Mouse (Mus musculus): ENCODE data around the gene Kif13a. TPM values are rescaled to one million over a fixed set of nuclear protein-coding genes. Genes with fewer than 3 reads are reported as not detected.

The Kif13a gene
- polyA plus RNA-seq, 1 experiment from 2014 or later = 11.7 TPM

- H3K27me3 ChIP-seq (ENCODE audit: control insufficient read depth, insufficient read depth, low read depth, low read length) = no peaks in the 10 kb centered on the region
- no peak; the same call in none of the 2 replicates for ATAC-seq (ENCODE audit: low read depth)
- H3K4me1 ChIP-seq (replicated peaks; ENCODE audit: control insufficient read depth, insufficient read depth, low read length) = peaks cover 18% of the 10 kb centered on the region
- H3K27ac ChIP-seq (ENCODE audit: low read length) = peak overlapping the region; percentile 100
- H3K4me2 ChIP-seq (ENCODE audit: low read depth, low read length) = peak overlapping the region; percentile 74
- H3K9ac ChIP-seq (ENCODE audit: low read length) = peak overlapping the region; percentile 97
- H3K36me3 ChIP-seq (ENCODE audit: control insufficient read depth, insufficient read depth, low read length) = 0 out of 2 replicates have a peak, but pooled peaks cover 2% of the 10 kb centered on the region
- no peaks in the 10 kb centered on the region for H3K9me3 ChIP-seq (ENCODE audit: control insufficient read depth, low read length)
- WGBS = under 1% methylated on average over 15 of the region's 15 CpGs
- peak overlapping the region; percentile 80 for H3K4me3 ChIP-seq (ENCODE audit: low read length)
Observed at GRCm38 (mm10) chr13:46930659-46931046, 986 bp upstream of the Kif13a start.

- Histone ChIP-seq H3K4me3 (ENCODE audit: low read length) (peak overlapping the region; percentile 80), H3K36me3 (ENCODE audit: control insufficient read depth, insufficient read depth, low read length) (0 out of 2 replicates have a peak, but pooled peaks cover 2% of the 10 kb centered on the region), H3K4me2 (ENCODE audit: low read depth, low read length) (peak overlapping the region; percentile 74), H3K9me3 (ENCODE audit: control insufficient read depth, low read length) (no peaks in the 10 kb centered on the region), H3K4me1 (replicated peaks; ENCODE audit: control insufficient read depth, insufficient read depth, low read length) (peaks cover 18% of the 10 kb centered on the region), H3K9ac (ENCODE audit: low read length) (peak overlapping the region; percentile 97), H3K27ac (ENCODE audit: low read length) (peak overlapping the region; percentile 100), H3K27me3 (ENCODE audit: control insufficient read depth, insufficient read depth, low read depth, low read length) (no peaks in the 10 kb centered on the region)
- ATAC-seq (ENCODE audit: low read depth) = peak; percentile 48
- WGBS = under 1% methylated on average over 45 of the region's 60 CpGs
Observed at GRCm38 (mm10) chr13:46928961-46929691, 541 bp downstream of the Kif13a start.

GRCm38 (mm10) chr13:46928404-46928803, 1.3 kb downstream of the Kif13a start:
- peaks cover 18% of the 10 kb centered on the region for H3K4me1 ChIP-seq (replicated peaks; ENCODE audit: control insufficient read depth, insufficient read depth, low read length)
- WGBS = 44% methylated on average over 5 of the region's 5 CpGs
- H3K27ac ChIP-seq (ENCODE audit: low read length) = no peak overlapping the region
- peak overlapping the region; percentile 74 for H3K4me2 ChIP-seq (ENCODE audit: low read depth, low read length)
- no peak for ATAC-seq (ENCODE audit: low read depth)
- no peaks in the 10 kb centered on the region for H3K9me3 ChIP-seq (ENCODE audit: control insufficient read depth, low read length)
- 0 out of 2 replicates have a peak, but pooled peaks cover 2% of the 10 kb centered on the region for H3K36me3 ChIP-seq (ENCODE audit: control insufficient read depth, insufficient read depth, low read length)
- H3K4me3 ChIP-seq (ENCODE audit: low read length) = peak overlapping the region; percentile 80
- H3K27me3 ChIP-seq (ENCODE audit: control insufficient read depth, insufficient read depth, low read depth, low read length) = no peaks in the 10 kb centered on the region
- H3K9ac ChIP-seq (ENCODE audit: low read length) = peak overlapping the region; percentile 97

- Histone ChIP-seq H3K36me3 (ENCODE audit: control insufficient read depth, insufficient read depth, low read length) (0 out of 2 replicates have a peak, but pooled peaks cover 2% of the 10 kb centered on the region), H3K27me3 (ENCODE audit: control insufficient read depth, insufficient read depth, low read depth, low read length) (no peaks in the 10 kb centered on the region), H3K4me1 (replicated peaks; ENCODE audit: control insufficient read depth, insufficient read depth, low read length) (peaks cover 19% of the 10 kb centered on the region), H3K27ac (ENCODE audit: low read length) (no peak overlapping the region), H3K4me2 (ENCODE audit: low read depth, low read length) (no peak overlapping the region), H3K4me3 (ENCODE audit: low read length) (no peak overlapping the region), H3K9ac (ENCODE audit: low read length) (no peak overlapping the region), H3K9me3 (ENCODE audit: control insufficient read depth, low read length) (no peaks in the 10 kb centered on the region)
- ATAC-seq (ENCODE audit: low read depth) = no peak
- WGBS = 85% methylated on average over 13 of the region's 13 CpGs
Observed at GRCm38 (mm10) chr13:46925671-46926070, 4.0 kb downstream of the Kif13a start.

- no peak overlapping the region for H3K4me3 ChIP-seq (ENCODE audit: low read length)
- WGBS = 36% methylated on average over 8 of the region's 8 CpGs
- no peak overlapping the region for H3K4me2 ChIP-seq (ENCODE audit: low read depth, low read length)
- H3K4me1 ChIP-seq (replicated peaks; ENCODE audit: control insufficient read depth, insufficient read depth, low read length) = peaks cover 18% of the 10 kb centered on the region
- peak overlapping the region; percentile 3; the same call in 1 of the 2 replicates for H3K27ac ChIP-seq (ENCODE audit: low read length)
- no peaks in the 10 kb centered on the region for H3K9me3 ChIP-seq (ENCODE audit: control insufficient read depth, low read length)
- ATAC-seq (ENCODE audit: low read depth) = no peak
- H3K36me3 ChIP-seq (ENCODE audit: control insufficient read depth, insufficient read depth, low read length) = 0 out of 2 replicates have a peak, but pooled peaks cover 2% of the 10 kb centered on the region
- no peak overlapping the region for H3K9ac ChIP-seq (ENCODE audit: low read length)
- H3K27me3 ChIP-seq (ENCODE audit: control insufficient read depth, insufficient read depth, low read depth, low read length) = no peaks in the 10 kb centered on the region
Observed at GRCm38 (mm10) chr13:46921559-46921958, 8.1 kb downstream of the Kif13a start.

GRCm38 (mm10) chr13:46919797-46920196, 9.9 kb downstream of the Kif13a start:
- Histone ChIP-seq H3K9me3 (ENCODE audit: control insufficient read depth, low read length) (no peaks in the 10 kb centered on the region), H3K27ac (ENCODE audit: low read length) (no peak overlapping the region), H3K9ac (ENCODE audit: low read length) (no peak overlapping the region), H3K4me2 (ENCODE audit: low read depth, low read length) (no peak overlapping the region), H3K4me3 (ENCODE audit: low read length) (no peak overlapping the region), H3K4me1 (replicated peaks; ENCODE audit: control insufficient read depth, insufficient read depth, low read length) (peaks cover 18% of the 10 kb centered on the region), H3K36me3 (ENCODE audit: control insufficient read depth, insufficient read depth, low read length) (no peaks in the 10 kb centered on the region), H3K27me3 (ENCODE audit: control insufficient read depth, insufficient read depth, low read depth, low read length) (no peaks in the 10 kb centered on the region)
- ATAC-seq (ENCODE audit: low read depth) = no peak
- WGBS = 80% methylated on average over 2 of the region's 2 CpGs

DNA sequence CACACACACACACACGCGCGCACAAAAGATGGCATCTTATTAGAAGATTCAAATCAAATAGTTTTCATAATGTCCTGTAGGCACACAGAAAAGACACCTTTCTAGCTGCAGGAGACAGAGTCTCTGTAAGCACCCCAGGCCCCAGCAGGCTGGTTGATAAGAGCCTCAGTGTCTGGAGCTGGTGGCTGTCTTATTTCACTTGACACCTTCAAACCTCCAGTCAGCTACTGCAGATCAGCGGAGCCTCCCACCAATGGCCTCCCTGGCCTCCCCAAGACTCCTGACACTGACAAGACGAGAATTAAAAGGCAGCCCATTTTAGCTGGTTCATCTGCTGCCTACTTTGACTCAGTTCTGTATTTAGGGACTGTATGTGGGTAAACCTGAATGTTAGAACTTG, 11.2 kb downstream of the Kif13a start:
- ATAC-seq (ENCODE audit: low read depth) = peak; percentile 82
- H3K27ac ChIP-seq (ENCODE audit: low read length) = peak overlapping the region; percentile 29; the same call in 1 of the 2 replicates
- WGBS = 59% methylated on average over 5 of the region's 5 CpGs

GRCm38 (mm10) chr13:46911960-46912359, 17.7 kb downstream of the Kif13a start:
- ATAC-seq (ENCODE audit: low read depth) = no peak
- H3K27me3 ChIP-seq (ENCODE audit: control insufficient read depth, insufficient read depth, low read depth, low read length) = no peaks in the 10 kb centered on the region
- H3K36me3 ChIP-seq (ENCODE audit: control insufficient read depth, insufficient read depth, low read length) = no peaks in the 10 kb centered on the region
- no peak overlapping the region for H3K27ac ChIP-seq (ENCODE audit: low read length)
- H3K9ac ChIP-seq (ENCODE audit: low read length) = no peak overlapping the region
- peaks cover 17% of the 10 kb centered on the region for H3K4me1 ChIP-seq (replicated peaks; ENCODE audit: control insufficient read depth, insufficient read depth, low read length)
- no peaks in the 10 kb centered on the region for H3K9me3 ChIP-seq (ENCODE audit: control insufficient read depth, low read length)
- 71% methylated on average over 6 of the region's 6 CpGs for WGBS
- H3K4me3 ChIP-seq (ENCODE audit: low read length) = no peak overlapping the region
- H3K4me2 ChIP-seq (ENCODE audit: low read depth, low read length) = no peak overlapping the region

More for the DNA sequence above, 11.2 kb downstream of the Kif13a start:
- no peaks in the 10 kb centered on the region for H3K36me3 ChIP-seq (ENCODE audit: control insufficient read depth, insufficient read depth, low read length)
- no peak overlapping the region for H3K4me2 ChIP-seq (ENCODE audit: low read depth, low read length)
- no peaks in the 10 kb centered on the region for H3K9me3 ChIP-seq (ENCODE audit: control insufficient read depth, low read length)
- H3K4me1 ChIP-seq (replicated peaks; ENCODE audit: control insufficient read depth, insufficient read depth, low read length) = peaks cover 18% of the 10 kb centered on the region
- H3K9ac ChIP-seq (ENCODE audit: low read length) = no peak overlapping the region
- H3K27me3 ChIP-seq (ENCODE audit: control insufficient read depth, insufficient read depth, low read depth, low read length) = no peaks in the 10 kb centered on the region
- H3K4me3 ChIP-seq (ENCODE audit: low read length) = no peak overlapping the region

DNA sequence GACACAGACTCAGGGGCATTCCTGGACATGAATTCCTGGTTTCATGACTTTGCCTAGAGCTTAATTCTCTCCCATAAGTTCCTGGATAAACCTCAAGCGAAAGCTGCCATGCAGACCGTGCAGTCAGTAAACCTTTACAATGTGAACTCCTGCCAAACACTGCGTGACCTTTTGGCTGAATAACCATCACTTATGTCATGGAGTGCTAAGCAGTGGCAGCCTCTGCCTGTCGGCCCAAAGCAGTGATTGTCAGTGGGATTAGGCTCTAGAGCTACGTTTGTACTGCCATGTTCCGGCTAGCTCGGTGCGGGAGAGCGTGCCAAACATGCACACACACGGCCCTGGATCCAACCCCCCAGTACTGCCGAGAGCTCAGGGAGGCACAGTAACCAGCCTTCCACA, 18.6 kb downstream of the Kif13a start:
- Histone ChIP-seq H3K4me1 (replicated peaks; ENCODE audit: control insufficient read depth, insufficient read depth, low read length) (peaks cover 17% of the 10 kb centered on the region), H3K9ac (ENCODE audit: low read length) (no peak overlapping the region), H3K4me3 (ENCODE audit: low read length) (no peak overlapping the region), H3K27ac (ENCODE audit: low read length) (0 out of 2 replicates have a peak overlapping the region, but pooled peaks have one; percentile 6), H3K36me3 (ENCODE audit: control insufficient read depth, insufficient read depth, low read length) (no peaks in the 10 kb centered on the region), H3K27me3 (ENCODE audit: control insufficient read depth, insufficient read depth, low read depth, low read length) (no peaks in the 10 kb centered on the region), H3K4me2 (ENCODE audit: low read depth, low read length) (no peak overlapping the region), H3K9me3 (ENCODE audit: control insufficient read depth, low read length) (no peaks in the 10 kb centered on the region)
- WGBS = 40% methylated on average over 11 of the region's 11 CpGs
- ATAC-seq (ENCODE audit: low read depth) = peak; percentile 68
